Mouse (Mus musculus) liver, embryonic 14.5 days (tissue): ENCODE data around the gene Paqr3. TPM values are rescaled to one million over a fixed set of nuclear protein-coding genes. Genes with fewer than 3 reads are reported as not detected.
A peak's percentile ranks its signal among the peaks of the same experiment; 100 is the strongest.

Experiments
- ATAC-seq: fragments of 200-750 bp; cut with Nextera tagmentation; 2 replicates; pipeline ENCODE4 v1.8.0; 2017; ENCODE audit warnings: moderate number of reproducible peaks, mild to moderate bottlenecking, moderate library complexity; ENCODE audit not compliant: insufficient read depth
- DNase-seq, 3 experiments: peaks; one replicate each; pipeline ENCODE4 v3.0.0-alpha.2; 2012 to 2013; ENCODE audit warnings: low read depth in 3 of 3, low spot score in 3 of 3
- H3K27ac ChIP-seq: fragments of 300-500 bp; sonication (generic); 2 replicates; pipeline ENCODE4 v1.5.1; 2014; ENCODE audit warnings: moderate library complexity, mild to moderate bottlenecking, control low read depth, inconsistent platforms
- H3K27me3 ChIP-seq: fragments of 300-500 bp; sonication (generic); 2 replicates; pipeline ENCODE4 v1.6.1; 2014; ENCODE audit warnings: mild to moderate bottlenecking, low read length, moderate library complexity; ENCODE audit not compliant: control insufficient read depth, insufficient read depth
- H3K36me3 ChIP-seq: fragments of 300-500 bp; sonication (generic); replicated peaks from 2 replicates; pipeline ENCODE4 v1.6.1; 2014; ENCODE audit warnings: low read depth; ENCODE audit not compliant: control insufficient read depth, insufficient read depth
- H3K4me1 ChIP-seq, 2 experiments: fragments of 200-500 bp in 1 of 2; fragments of 300-500 bp in 1 of 2; sonication (generic) in 1 of 2; replicated peaks; 2 replicates each; pipeline ENCODE4 v1.6.1; 2012 to 2014; ENCODE audit warnings: antibody characterized with exemption in 1 of 2, inconsistent platforms in 1 of 2, low read length in 1 of 2; ENCODE audit not compliant: control insufficient read depth in 2 of 2, insufficient read depth in 2 of 2
- H3K4me2 ChIP-seq: fragments of 300-500 bp; sonication (generic); 2 replicates; pipeline ENCODE4 v1.6.1; 2014; ENCODE audit warnings: low read depth, mild to moderate bottlenecking, control low read depth, moderate library complexity
- H3K4me3 ChIP-seq, 2 experiments: fragments of 200-500 bp in 1 of 2; fragments of 300-500 bp in 1 of 2; sonication (generic) in 1 of 2; 2 replicates each; pipeline ENCODE4 v1.5.1; 2012 to 2014; ENCODE audit warnings: low read depth in 2 of 2, low read length in 2 of 2, mild to moderate bottlenecking in 2 of 2, control low read depth in 1 of 2, inconsistent platforms in 1 of 2, moderate library complexity in 1 of 2; ENCODE audit not compliant: insufficient read depth in 1 of 2
- H3K9ac ChIP-seq: fragments of 300-500 bp; sonication (generic); replicated peaks from 2 replicates; pipeline ENCODE4 v1.6.1; 2014; ENCODE audit warnings: mild to moderate bottlenecking, control low read depth, moderate library complexity
- H3K9me3 ChIP-seq: fragments of 300-500 bp; sonication (generic); 2 replicates; pipeline ENCODE4 v1.6.1; 2016; ENCODE audit warnings: low read length, mixed read lengths; ENCODE audit not compliant: control insufficient read depth
- CTCF ChIP-seq: IDR thresholded peaks from 2 replicates; pipeline ENCODE4 v1.5.1; 2016; ENCODE audit warnings: antibody characterized with exemption, low read depth, control low read depth
- EP300 ChIP-seq: IDR thresholded peaks from 2 replicates; pipeline ENCODE4 v1.6.1; 2016; ENCODE audit warnings: antibody characterized with exemption, low read depth
- WGBS: fragments of 180-500 bp; shearing (Covaris S2); extraction: QIAGEN DNeasy Blood & Tissue Kit; methylation state at CpG from one replicate; pipeline ENCODE4 v1.1.7; 2014; ENCODE audit not compliant: insufficient replicate concordance; 5-methylcytosine and 5-hydroxymethylcytosine counted together
- polyA plus RNA-seq, 2 experiments: library from polyadenylated mRNA; depleted of rRNA in 1 of 2; stranded (reverse) in 1 of 2; unstranded in 1 of 2; fragments of >200 nt; fragmentation: Nextera tagmentation in 1 of 2; extraction: Ambion mirVana in 1 of 2; gene quantifications; 2 replicates each; pipeline versions ENCODE4 v1.2.1 to v1.2.3; 2012 to 2014

Gene Paqr3
- polyA plus RNA-seq, 2 experiments: 0.59 to 0.77 TPM

DNA sequence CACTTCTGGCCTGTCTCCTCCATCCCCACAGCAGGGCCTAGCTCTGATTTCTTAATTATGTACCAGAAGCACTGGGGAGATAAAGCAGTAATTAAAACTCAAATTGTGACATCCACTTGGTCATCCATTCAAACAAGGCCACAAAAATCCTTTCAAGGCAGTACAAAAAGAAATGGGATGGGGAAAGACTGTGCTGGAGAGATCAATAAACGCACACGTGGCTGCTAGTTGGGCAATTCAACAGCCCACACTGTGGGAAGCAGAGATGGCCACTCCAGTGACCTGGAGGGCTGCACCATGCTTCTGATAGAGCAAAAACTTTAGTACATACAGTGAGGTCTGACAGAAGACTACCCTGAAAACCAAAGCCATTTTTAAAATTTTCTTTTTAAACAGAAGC, 1.3 kb downstream of the Paqr3 start:
- Histone ChIP-seq H3K4me1 (peaks cover 0 to 9% of the 10 kb centered on the region in 2 experiments; a peak in 2 of 4 replicates), H3K9ac (no peak overlapping the region), H3K4me3 (no peak overlapping the region), H3K27ac (no peak overlapping the region), H3K36me3 (no peaks in the 10 kb centered on the region), H3K4me2 (peak overlapping the region; percentile 74), H3K9me3 (no peaks in the 10 kb centered on the region), H3K27me3 (peaks cover 4% of the 10 kb centered on the region)
- DNase-seq: no peak
- no peak for TF ChIP-seq EP300
- no peak for ATAC-seq
- 55% methylated on average over 2 of the region's 2 CpGs for WGBS

DNA sequence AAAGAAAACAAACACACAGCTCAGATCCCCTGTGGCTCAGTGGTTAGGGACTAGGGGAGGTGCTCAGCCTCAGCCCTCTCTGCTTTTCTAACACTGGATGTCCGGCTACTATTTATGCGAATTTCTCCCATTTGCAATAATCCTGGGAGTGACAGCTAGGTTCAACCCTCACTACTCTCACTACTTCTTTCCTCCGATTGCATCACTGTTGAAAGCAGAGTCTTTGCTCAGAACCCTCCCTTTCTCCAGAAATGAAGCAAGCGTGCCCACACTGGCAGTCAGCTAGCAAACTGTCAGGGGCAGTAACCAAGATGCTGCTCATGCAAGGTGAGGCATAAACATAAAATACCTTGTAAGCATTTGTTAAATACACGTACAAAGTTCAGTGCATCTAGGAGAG, 3.1 kb downstream of the Paqr3 start:
- no peak overlapping the region for H3K4me3 ChIP-seq
- H3K36me3 ChIP-seq: no peaks in the 10 kb centered on the region
- no peak for TF ChIP-seq CTCF
- TF ChIP-seq EP300: no peak
- H3K9ac ChIP-seq: no peak overlapping the region
- peaks cover 0 to 9% of the 10 kb centered on the region in 2 experiments; a peak in 2 of 4 replicates for H3K4me1 ChIP-seq
- H3K27me3 ChIP-seq: peaks cover 4% of the 10 kb centered on the region
- ATAC-seq (no peak), DNase-seq (no peak)
- no peak overlapping the region for H3K27ac ChIP-seq
- WGBS: 67% methylated on average over 5 of the region's 5 CpGs
- H3K4me2 ChIP-seq: no peak overlapping the region
- H3K9me3 ChIP-seq: no peaks in the 10 kb centered on the region

DNA sequence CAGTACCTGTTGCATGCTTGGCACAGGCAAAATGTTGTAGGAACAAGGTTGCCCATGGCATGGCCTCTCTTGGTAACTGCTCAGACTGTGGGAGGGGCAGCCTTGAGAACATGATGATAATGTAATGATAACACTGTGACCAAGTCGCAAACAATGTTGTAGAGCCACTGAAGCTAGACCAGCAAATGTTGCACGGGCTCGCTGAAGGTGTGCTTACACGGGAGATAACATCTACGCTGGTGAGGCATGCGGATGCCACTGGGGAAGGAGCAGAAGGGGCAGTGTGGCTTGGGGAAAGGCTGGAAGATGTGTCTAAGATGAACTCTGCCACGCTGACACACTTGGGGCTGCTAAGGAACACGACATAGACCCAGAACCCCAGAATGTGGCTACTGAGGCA, 11.4 kb downstream of the Paqr3 start:
- 75% methylated on average over 8 of the region's 8 CpGs for WGBS
- no peak for ATAC-seq
- TF ChIP-seq CTCF (no peak), EP300 (no peak)

DNA sequence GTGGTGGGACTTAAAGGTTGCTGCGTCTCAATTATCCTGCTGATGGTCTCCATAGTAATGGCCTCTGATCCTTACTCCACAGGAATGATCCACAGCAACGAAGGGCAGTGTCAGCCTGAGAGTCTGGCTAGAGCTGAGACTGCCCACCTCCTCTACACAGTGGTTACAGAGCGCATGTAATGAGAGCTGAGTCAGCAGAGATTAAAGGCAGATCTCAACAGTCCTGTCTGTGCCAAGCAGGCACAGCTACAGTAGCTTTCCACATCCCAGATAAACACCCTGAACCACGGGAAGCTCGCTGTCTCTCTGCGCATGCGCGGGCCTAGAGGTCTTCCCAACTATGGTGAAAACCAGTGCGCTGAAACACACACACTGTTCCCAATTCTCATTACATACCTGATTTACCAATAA, 13.8 kb downstream of the Paqr3 start:
- Histone ChIP-seq H3K4me3 (no peak overlapping the region), H3K27me3 (no peaks in the 10 kb centered on the region), H3K4me2 (no peak overlapping the region), H3K9ac (no peak overlapping the region), H3K36me3 (peaks cover 2% of the 10 kb centered on the region), H3K27ac (no peak overlapping the region), H3K4me1 (no peaks in the 10 kb centered on the region), H3K9me3 (no peaks in the 10 kb centered on the region)
- ATAC-seq (no peak), DNase-seq (no peak)
- WGBS: 71% methylated on average over 9 of the region's 9 CpGs
- TF ChIP-seq CTCF (no peak), EP300 (no peak)

More for the DNA sequence above, 11.4 kb downstream of the Paqr3 start:
- DNase-seq: no peak
- Histone ChIP-seq H3K27me3 (no peaks in the 10 kb centered on the region), H3K4me3 (no peak overlapping the region), H3K9ac (no peak overlapping the region), H3K36me3 (no peaks in the 10 kb centered on the region), H3K9me3 (no peaks in the 10 kb centered on the region), H3K4me2 (no peak overlapping the region), H3K4me1 (no peaks in the 10 kb centered on the region), H3K27ac (no peak overlapping the region)

DNA sequence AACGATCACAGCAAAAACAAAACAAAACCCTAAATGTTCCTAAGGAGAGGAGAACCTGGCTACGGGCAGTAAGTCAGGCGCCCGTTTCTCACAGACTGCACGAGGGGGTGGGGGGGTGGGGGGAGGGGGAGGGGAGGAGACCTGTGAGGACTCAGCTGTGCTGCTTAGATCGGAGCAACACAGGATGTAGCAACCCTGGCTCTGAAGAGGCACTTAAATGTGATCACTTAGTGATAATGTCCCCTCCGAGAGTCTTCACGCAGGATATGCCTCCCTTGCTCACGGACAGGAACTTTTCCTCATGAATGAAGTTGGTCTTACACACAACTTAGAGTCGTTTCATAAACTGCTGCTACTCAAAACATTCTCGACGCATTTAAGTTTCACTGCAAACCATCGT, 16.1 kb downstream of the Paqr3 start:
- H3K9ac ChIP-seq: no peak overlapping the region
- no peaks in the 10 kb centered on the region for H3K4me1 ChIP-seq
- no peak overlapping the region for H3K27ac ChIP-seq
- ATAC-seq (no peak), DNase-seq (no peak)
- peaks cover 11% of the 10 kb centered on the region for H3K36me3 ChIP-seq
- TF ChIP-seq CTCF (no peak), EP300 (no peak)
- no peaks in the 10 kb centered on the region for H3K27me3 ChIP-seq
- no peaks in the 10 kb centered on the region for H3K9me3 ChIP-seq
- H3K4me3 ChIP-seq: no peak overlapping the region
- H3K4me2 ChIP-seq: no peak overlapping the region
- 40% methylated on average over 10 of the region's 13 CpGs for WGBS
